Mouse (Mus musculus) B cell, adult 2 months (primary cell): Measurements from ENCODE around the gene Rdh16f1.
A peak's percentile ranks its signal among the peaks of the same experiment; 100 is the strongest.

Experiments used
- DNase-seq, 2 experiments: peaks; one replicate each; pipeline ENCODE4 v3.0.0; 2022

Gene Rdh16f1

DNA sequence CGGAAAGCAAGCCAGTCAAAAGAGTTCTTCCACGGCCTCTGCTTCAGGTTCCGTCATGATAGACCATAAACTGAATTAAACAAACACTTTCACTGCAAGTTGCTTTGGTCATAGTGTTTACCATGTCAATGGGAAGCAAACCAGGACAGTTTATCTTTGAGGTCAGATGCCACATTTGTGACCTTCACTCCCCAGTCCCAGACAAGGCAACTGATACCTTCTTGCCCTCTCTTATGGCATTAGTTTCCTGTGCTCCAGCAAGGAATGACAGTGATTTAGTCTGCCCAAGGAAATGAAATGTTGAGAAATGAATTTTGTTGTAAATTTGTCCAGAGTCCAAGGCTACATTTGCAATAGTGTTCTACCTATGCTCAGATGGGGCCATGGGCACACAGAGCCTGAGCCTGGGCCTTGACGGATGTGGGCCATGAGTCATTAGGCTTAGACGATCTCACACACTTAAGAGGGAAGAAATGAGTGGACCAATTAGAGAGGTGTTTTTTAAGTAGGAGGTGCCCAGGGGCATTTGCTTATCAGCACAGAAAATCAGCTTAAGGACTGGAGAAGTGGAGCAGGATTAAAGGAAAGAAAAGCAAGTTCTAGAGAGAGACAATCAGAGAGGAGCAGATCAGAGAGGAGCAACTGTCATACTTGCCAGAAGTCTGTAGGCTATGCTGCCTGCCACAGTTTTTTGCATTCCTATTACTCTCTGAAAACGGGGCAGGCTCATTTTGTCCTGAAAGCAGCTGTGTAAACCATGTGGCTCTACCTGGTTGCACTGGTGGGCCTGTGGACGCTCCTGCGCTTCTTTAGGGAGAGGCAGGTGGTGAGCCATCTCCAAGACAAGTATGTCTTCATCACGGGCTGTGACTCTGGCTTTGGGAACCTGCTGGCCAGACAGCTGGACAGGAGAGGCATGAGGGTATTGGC, at the start of gene Rdh16f1, which contains the start of gene Rdh1:
Rdh16f1 (plus strand) TSS at position 607 of the 930 bp plus-strand sequence.
Rdh1 (plus strand) TSS at position 541 of the 930 bp plus-strand sequence.
- no peak for DNase-seq

DNA sequence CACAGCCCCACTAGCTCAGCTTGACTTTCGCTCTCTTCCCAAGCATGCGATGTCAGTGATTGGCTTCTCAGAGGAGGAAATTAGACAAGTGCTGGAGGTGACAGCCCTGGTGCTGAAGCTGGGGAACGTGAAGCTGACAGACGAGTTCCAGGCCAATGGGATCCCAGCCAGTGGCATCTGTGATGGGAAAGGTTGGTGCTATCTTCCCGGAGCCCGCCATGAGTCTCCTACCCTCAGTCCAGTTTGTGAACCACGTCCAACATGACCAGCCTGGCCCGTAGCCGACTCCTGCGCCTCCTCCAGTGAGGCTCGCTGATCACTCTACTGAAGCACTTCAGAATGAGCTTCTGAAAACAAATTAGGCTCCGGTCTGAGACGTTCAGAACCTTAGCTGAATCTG, 49.3 kb upstream of the Rdh16f1 start:
- no peak for DNase-seq

DNA sequence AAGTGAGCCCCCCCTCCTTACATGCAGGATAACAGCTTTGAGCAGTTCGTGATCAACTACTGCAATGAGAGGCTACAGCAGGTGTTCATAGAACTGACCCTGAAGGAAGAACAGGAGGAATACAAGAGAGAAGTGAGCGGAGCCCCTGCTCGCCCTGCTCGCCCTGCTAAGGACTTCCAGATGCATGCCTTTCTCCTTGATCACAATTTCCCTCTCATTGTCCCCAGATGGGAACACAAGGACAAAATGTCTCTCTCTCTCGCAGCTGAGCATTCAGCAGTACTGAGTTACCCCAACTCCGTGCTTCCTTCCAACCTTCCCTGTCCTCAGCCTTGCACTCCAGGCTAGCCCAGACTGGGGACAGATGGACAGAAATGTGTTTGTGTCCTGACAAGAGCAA, 46.9 kb upstream of the Rdh16f1 start:
- DNase-seq, result no peak

DNA sequence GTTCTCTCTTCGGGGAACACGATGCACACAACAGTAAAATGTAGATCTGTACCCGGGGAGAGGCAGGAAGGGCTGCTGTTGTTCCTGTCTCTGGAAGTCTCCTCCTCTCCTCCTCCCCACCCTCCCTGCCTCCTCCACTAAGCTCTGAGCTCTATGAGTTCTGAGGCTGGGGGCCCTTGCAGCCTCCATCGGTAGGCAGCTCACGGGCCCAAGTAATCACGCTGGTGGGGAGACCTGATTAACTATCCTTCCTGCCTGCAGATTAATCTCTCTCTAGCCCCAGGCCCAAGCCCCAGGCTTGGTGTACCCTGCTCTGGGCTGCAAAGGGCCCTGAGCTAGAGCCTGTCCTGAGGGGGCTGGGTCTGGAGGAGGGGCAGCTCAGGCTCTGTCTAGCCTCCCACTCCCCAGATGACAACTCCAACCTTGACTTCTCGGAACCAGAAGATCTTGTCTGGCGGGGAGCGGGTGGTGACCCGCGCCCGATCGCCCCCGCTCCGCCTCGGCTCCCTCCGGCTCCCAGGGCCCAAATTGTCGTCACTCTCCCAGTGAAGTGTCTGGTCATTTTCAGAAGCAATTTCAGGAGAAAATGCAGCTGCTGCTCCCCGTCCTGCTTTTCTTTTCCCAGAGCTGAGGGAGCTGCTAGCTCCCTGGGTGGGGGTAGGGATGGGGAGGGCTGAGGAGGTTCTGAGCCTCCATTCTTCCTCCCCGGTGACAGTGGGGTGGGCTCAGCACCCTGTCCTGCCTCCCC, 37.7 kb upstream of the Rdh16f1 start:
- no peak for DNase-seq

DNA sequence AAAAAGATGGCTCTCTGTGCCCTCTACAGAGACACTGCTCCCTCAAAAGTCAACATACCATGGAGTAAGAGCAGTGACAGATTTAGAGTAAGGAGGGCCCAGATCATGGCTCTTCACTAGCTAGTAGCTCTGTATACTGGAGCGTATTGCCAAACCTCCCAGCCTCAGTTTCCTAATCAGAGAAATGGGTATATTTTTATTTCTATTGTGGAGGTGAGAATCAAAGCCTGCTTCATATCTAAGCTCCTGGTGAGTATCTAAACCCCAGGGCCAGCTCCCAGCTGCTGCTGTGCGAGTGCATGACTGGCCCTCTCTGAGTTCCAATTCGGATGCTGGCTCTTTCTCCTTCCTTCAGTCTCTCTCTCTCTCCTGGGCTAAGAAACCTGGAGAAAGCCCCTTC, 35.4 kb upstream of the Rdh16f1 start, which contains the start of gene Tac2:
Tac2 (plus strand) TSS at position 301 of the 400 bp plus-strand sequence.
- DNase-seq, result no peak

DNA sequence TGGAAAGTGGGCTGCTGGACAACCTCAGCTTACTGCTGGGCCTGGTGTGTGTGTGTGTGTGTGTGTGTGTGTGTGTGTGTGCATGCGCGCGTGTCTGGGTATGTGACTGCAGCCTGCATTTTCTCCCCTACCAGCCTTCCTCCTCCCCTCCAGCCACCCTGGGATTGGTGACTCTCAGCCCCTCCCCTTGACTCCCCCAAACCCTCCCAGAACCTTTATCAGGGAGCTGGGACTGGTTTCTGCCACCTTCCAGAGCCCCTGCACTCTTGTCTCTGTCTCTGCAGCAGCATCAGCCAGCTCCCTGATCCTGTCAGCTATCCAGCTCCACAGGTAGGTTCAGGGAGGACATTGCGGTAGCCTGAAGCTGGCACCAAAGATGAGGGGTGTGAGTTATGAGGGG, 34.5 kb upstream of the Rdh16f1 start:
- DNase-seq, result no peak

DNA sequence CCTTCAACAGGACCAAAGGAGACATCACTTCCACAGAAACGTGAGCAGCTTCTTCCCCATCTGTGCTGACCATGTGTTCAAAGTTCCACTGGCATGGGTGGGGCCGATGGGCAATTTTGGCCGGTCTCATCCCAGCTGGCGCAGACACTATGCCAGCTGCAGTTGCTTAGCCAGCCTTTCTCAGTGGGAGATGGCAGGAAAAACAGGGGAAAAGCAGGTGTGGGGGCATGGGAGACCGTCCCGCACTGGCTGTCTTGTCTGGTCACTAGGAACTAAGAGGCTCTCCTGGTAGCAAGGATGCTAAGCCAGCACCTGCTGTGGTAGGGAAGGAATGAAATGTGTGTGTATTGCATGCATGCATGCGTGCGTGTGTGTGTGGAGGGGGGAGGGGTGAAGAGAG, 31.1 kb upstream of the Rdh16f1 start:
- DNase-seq, result no peak

DNA sequence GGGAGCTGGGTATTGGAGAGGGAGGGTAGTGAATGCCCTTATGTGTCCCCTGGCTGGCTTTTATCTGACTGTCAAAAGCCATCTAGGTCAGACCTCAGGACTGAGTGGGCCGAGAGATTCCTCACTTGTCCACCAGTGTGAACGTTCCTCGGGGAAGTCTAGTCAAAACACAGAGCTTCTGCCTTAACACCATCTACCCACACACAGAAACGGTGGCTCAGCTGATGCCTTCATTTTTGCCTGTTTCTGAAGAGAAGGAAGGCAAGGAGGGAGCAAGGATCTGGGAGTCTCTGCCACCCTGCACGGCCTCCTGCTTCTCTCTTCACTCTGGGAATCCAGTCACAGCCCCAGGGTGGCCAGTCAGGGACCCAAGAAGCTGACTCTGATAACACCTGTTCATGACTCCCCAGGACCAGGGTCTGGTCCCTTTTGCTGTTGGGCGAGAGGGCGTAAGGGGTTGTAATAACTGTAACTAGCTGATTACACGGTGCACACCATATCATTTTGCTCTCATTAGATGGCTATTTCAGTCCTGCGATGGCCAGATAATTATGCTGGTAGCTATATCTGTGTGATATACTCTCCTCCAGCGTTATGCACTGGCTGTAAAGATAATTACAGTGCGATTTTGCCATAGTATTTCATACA, 29.2 kb upstream of the Rdh16f1 start:
- DNase-seq, result no peak

DNA sequence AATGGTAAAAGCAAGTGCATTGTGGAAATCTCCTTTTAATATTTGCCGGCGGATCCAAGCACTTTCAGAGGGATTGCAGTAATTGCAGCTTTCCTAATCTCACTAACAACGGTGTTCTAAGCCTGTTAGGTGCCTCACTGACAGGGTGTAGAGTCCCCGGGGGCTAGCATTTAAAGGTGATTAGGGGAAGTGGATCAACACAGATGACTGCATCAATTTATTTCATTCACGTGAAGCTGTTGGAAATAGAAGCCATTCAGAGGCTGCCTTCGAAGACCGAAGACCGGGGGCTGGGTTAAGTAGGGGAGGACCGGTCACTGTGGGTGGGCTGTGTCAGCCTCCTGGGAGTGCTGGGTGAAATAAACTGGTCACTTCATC, 28.7 kb upstream of the Rdh16f1 start:
- DNase-seq, result no peak

DNA sequence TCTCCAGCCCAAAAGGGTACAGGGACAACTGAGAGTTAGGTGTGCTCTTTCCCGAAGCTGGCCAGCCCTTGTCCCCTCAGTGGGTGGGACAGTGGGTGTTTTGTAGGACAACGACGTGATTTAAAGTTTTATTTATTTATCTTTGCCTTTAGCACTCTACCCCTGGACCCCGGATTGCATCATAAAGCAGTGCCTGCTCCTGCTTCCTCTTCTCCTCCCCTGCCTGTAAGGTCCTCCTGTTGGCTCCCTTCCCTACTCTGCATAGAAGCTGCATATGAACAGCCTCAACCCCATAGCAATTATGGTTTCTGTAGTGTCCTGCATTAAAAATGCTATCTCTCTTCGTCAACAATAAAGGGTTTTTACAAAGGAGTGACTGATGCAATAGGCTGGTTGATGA, 28.2 kb upstream of the Rdh16f1 start:
- no peak for DNase-seq

DNA sequence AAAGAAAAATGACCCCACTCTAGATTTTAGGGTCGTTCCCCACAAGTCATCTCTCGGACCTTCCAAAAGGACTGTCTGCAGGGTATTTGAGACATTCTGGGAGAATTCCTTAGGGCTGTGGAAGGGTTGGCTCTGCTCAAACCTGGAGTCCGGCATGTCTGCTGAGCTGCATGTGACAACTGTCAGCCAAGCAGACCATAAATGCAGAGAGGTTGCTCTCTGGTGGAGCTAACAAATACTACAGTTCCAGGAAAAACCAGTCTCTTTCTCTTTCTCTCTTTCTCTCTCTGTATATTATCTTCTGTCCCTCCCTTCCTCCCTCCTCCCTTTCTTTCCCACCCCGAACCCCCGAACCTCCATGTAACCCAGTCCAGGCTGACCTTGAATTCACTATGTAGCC, 25.2 kb upstream of the Rdh16f1 start:
- no peak for DNase-seq

DNA sequence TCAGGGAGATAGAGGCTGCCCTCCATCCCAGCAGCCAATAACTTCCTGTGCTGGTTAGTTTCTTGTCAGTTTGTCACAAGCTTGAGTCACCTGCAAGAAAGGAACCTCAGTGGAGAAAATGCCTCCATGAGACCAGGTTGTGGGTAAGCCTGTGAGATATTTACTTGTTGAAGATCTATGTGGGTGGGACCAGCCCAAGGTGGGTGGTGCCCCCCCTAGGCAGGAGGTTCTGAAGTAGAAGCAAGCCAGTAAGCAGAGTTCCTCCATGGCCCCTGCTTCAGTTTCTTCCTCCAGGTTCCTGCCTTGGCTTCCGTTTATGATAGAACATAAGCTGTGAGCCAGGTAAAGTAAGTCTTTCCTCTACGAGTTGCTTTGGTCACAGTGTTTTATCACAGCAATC, 23.3 kb upstream of the Rdh16f1 start:
- DNase-seq, result peak; percentile 38 to 55

DNA sequence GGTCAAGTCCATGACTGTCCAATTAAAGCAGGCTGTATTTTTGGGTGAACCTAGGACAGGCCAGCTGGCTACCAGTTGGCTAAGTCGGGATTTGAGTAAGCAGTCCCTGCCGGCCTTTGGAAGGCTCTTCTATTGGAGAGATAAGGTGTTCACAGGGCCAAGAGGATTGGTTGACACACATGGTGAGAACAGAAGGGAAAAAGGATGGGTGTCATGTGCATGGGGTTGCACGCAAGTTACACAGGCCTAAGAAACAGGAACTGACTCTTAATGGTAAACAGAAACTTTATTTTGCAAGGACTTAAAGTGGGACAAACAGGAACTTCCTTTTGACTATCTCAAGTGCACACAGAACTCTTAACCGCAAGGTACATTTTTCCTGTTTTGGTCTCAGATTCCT, 22.7 kb upstream of the Rdh16f1 start:
- DNase-seq, result peak; percentile 51 to 58

DNA sequence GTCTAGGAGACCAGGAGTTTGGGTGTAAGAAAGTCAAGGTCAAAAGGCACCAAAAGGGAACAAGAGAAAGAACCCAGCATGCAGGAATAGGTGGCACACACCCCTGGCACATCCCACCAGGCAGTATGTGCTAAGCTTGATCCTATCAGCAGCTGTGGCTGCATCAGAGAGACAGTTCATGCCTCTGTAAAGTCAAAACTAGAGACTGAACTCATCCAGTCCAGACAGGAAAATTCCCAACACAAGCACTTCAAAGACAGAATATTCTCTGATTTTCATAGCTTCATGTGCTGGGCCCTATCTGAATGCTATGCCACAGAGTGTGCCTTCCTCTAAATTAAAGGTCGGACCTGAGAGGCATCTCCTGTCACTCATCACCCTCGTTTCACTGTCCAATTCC, 22.0 kb upstream of the Rdh16f1 start:
- DNase-seq, result no peak

DNA sequence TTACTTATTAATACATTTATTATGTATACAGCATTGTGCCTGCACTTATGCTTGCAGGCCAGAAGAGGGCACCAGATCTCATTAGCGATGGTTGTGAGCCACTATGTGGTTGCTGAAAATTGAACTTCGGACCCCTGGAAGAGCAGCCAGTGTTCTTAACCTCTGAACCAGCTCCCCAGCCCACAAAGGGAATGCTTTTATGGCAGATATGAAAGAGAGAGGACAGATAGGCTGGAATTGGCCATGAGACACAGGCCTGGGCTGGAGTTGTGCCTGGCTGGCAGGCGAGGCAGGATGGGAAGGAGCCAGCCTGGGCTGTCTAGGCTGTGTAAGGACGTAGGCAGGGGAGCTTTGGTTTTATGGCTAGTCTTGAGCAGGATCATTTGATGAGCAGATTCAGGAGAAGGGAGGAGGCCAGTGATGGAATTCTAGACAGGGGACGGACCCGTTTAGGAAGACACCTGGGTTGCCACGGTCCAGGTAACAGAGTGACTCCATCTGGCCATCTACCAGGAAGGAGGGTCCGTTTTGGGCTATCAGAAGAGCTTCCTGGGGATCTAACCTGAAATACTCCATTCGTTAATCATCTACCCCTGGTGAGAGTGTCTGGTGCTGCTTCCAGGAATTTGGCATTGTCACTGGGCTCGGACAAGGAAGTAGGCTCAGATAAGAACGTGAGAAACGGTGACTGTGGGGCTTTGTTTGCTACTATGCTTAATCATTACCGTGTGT, 21.3 kb upstream of the Rdh16f1 start:
- DNase-seq, result peak; percentile 71 to 72

DNA sequence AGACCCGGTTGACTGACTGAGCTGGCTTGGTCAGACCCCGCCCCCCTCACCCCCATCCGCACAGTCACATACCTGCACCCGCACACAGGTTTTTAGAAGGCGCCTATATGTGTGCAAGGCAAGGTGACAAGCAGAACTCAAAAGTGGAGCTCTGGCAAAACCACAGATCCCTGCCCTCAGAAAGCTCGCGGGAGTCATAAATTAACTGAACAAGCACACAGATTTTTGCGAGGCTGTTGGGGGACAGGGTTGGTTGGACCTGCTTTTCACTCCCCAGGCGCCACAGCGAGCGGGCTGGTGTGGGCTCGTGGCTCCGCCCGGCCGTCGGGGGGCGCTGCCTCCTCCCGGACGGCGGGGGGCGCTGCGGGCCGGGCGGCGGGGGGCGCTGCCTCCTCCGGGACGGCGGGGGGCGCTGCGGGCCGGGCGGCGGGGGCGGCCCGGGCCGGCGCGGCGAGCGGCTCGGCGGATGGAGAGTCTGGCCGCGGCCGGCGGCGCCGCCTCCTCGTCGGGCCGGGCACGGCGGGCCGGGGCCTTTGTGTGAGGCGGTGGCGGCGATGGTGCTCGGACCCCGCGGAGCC, 20.4 kb upstream of the Rdh16f1 start, which contains the start of gene Zbtb39:
Zbtb39 (plus strand) TSS at position 456 of the 578 bp plus-strand sequence.
- DNase-seq, result peak; percentile 89 to 92

DNA sequence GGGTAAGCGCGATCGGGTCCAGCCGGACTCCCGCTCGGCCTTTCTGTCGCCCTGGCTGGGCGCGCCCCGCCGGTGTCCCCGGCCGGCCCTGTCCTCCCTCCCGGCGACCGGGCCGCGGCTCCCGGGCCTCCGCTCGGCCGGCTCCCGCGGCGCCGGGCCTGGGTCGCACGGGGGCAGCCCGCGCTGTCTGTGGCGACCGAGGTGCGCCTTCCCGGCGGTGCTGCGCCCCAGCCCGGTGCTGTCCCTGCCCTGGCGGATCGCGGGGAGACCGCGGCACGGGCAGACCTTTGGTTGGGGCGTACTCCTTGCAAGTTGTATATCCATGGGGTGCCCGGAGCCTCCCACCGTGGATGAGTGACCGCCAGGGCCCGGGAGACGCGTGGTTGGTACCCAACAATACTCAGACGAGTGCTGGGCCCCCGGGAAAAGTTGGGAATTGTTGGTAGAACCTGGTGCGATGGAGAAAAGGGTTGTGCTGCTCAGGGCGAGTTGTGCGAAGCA, 19.9 kb upstream of the Rdh16f1 start:
- peak in 1 of 2 experiments; percentile 36 for DNase-seq

DNA sequence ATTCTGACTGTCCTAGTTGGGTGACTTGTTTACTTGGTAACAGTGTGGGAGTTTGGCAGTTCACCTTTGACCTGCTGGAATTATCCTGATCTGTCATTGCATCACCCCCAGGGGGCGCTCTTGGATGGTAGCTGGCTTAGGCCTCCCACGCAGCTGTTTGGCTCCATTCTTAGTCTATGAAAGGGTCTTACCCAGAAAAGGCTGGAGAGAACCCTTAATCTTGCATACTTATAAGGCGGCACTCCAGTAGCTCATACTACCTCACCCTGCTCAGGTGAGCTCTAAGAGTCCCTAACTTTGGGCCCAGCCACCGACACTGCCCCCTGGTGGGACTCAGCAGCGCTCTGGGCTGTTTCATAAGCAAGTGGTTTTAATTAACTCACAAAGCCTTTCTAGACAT, 14.9 kb upstream of the Rdh16f1 start:
- peak; percentile 78 for DNase-seq

DNA sequence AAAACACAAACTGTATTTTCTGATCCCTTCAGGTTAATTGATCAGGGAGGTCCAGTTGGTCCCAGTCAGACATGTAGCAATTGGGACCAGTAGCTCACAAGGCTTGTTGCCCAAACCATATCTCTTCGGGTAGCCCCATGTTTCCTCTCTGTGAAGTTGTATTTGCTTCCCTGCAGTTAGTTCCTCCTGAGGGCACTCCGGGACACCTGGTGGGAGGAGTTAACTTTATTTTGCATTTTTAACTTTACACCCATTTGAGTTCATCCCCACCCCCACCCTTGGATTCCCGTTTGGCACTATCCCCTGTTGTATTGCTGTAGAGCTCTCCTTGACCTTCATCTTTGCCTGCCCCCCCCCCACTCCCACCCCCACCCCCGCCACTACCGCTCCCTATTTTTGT, 13.7 kb upstream of the Rdh16f1 start:
- DNase-seq, result no peak

DNA sequence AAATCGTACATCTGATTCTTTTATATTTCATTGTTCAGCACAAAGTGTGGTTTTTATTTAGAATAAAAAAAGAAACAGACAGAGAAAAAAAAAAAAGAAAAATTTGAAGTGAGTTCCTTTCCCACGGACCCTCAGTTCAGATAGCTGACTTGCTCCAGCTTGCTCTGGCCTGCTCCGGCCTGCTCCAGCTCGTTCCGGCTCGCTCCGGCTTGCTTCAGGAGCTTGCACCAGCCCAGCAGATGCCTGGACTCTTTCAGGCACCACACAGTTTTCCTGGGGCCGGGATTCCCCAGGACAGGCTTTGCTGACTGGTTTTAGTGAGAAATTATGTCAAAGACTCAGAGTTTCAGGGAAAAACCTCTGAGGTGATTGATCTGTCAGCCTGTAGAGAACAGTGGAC, 12.3 kb upstream of the Rdh16f1 start:
- no peak for DNase-seq

DNA sequence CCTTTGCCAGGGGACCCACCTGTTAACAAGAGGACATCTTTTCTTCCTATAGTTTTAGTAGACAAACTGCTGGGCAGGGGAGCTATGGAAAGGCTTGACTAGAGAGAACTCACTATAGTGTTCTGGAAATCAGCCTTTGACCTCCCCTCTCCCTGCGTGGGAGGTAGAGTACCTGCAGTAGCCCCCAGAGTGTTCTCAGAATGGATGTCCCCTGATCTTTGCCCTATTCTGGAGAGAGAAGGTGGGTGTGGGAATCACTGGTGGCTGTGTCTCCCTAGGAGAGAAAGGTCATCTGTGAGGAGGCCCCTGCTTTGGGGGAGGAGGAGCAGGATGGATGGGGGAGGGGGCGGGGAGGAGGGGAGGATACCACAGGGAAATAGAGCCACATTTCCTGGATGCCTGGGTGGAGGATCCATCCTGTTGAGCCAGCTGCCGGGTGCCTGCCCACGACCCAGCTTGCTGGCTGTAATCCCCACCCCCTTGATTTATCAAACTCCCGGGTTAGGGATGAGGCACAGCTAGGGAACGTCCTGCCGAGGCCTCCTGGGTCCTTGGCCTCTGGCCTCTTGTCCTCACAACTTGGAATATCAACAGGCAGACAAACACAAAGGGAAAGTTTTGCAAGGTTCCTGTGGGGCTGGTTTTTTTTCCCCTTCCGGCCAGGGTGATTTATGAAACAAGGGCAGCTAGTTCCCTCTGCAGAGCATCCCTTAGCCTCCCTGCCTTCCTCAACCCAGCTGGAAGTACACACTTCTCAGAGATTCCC, 10.6 kb upstream of the Rdh16f1 start:
- DNase-seq, result no peak
